Mouse (Mus musculus): ENCODE data around the gene Prkd2. TPM values are rescaled to one million over a fixed set of nuclear protein-coding genes. Genes with fewer than 3 reads are reported as not detected.

Gene Prkd2
- total RNA-seq, 2 experiments from 2014 or later: 3.8 to 7.3 TPM

- intact Hi-C loops (cut with DNase I): loop anchor here (5.0 kb wide), 1 partner anchor 38 kb away; no protein-coding TSS in a partner anchor
Measured at GRCm38 (mm10) chr7:16909909-16910308, 67.2 kb downstream of the Prkd2 start.

DNA sequence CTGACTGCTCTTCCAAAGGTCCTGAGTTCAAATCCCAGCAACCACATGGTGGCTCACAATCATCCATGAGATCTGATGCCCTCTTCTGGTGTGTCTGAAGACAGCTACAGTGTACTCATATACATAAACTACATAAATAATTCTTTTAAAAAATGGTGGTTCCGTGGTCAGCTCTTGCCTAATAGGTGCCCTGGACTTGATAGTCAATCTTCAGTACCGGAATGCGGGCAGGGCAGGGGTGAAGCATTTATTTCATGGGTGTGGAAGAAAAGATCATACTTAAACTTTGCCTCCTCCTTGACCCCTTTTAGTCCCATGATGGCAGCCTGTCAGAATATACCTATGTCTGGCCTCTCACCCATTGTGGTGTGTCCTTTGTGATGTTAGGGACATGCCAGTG is 69.2 kb downstream of the Prkd2 start:
- intact Hi-C loops (cut with DNase I): loop anchor here (2.0 to 5.0 kb wide), 2 partner anchors 17 to 40 kb away; no protein-coding TSS in a partner anchor
- no peak for DNase-seq (ENCODE audit: low spot score in 2 of 2)

More at GRCm38 (mm10) chr7:16909909-16910308, 67.2 kb downstream of the Prkd2 start:
- no peak for DNase-seq (ENCODE audit: low spot score in 2 of 2)

GRCm38 (mm10) chr7:16912360-16912759 is 69.7 kb downstream of the Prkd2 start:
- no peak for DNase-seq (ENCODE audit: low spot score in 2 of 2)
- intact Hi-C loops (cut with DNase I): loop anchor here (2.0 to 5.0 kb wide), 2 partner anchors 18 to 40 kb away; no protein-coding TSS in a partner anchor

DNA sequence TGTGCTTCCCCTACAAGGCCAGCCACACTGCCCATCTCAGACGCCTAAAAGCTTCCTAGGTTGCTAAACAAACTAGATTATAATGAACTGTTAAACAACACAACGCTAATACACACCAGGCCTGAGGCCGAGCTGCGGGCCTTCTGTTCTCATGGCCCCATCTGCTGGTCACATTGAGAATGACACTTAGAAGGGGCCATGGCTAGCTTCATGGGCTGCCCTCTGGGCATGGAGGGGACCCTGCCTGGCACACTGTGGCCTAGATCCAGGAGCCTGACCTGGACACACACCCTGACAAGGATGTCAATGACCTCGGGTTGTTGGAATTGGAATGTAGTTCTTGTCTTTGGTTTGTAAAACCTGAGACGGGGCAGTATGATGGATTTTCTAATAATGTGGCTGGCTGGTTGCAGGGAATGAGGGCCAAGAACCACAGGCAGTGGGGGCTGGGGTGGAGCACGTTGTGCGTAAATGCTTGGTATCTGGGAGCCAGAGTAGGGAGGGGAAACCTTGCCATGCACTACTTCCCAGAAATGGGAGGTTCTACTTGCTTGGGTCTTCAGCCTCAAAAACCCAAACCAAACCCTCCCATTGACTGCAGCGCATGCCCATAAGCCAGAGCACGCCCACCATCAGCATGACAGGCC is 71.2 kb downstream of the Prkd2 start:
- intact Hi-C loops (cut with DNase I): loop anchor here (2.0 to 5.0 kb wide), 2 partner anchors 19 to 42 kb away; no protein-coding TSS in a partner anchor
- DNase-seq (ENCODE audit: low spot score in 2 of 2): peak; percentile 75 to 82

- no peak for DNase-seq (ENCODE audit: low spot score in 2 of 2)
- intact Hi-C loops (cut with DNase I): loop anchor here (5.0 kb wide), 1 partner anchor 42 kb away; no protein-coding TSS in a partner anchor
Measured at GRCm38 (mm10) chr7:16914453-16915343, 72.0 kb downstream of the Prkd2 start.

GRCm38 (mm10) chr7:16915461-16916340 is 73.0 kb downstream of the Prkd2 start:
- DNase-seq (ENCODE audit: low spot score in 2 of 2): no peak
- intact Hi-C loops (cut with DNase I): no loop called here

- no peak for DNase-seq (ENCODE audit: low spot score in 2 of 2)
- intact Hi-C loops (cut with DNase I): no loop called here
Measured at GRCm38 (mm10) chr7:16916342-16917265, 73.9 kb downstream of the Prkd2 start.

- intact Hi-C loops (cut with DNase I): no loop called here
- DNase-seq (ENCODE audit: low spot score in 2 of 2): no peak
Measured at GRCm38 (mm10) chr7:16917447-16917846, 74.7 kb downstream of the Prkd2 start.

GRCm38 (mm10) chr7:16918014-16918413 is 75.3 kb downstream of the Prkd2 start:
- intact Hi-C loops (cut with DNase I): no loop called here

DNA sequence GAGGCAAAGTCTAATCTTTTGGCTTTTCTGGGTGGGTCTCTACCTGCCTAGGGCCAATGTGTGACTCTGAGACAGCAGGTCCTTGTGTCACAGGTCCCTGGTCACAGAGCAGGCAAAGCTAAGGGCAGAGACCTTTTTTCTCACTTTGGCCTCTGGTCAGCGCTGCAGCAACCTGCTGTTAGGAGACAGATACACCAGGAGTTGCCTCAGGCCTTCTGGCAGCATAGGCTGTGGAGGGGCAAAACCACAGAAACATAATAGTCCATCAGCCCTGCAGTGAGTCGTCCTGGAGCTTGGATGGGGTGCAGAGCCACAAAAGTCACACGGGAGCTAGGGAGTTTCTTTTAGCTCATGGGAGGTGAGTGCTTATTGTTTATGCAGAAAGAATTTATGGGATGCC is 76.0 kb downstream of the Prkd2 start:
- peak in 1 of 2 experiments; percentile 33 for DNase-seq (ENCODE audit: low spot score in 2 of 2)
- intact Hi-C loops (cut with DNase I): loop anchor here (1.0 kb wide), 1 partner anchor 96 kb away; no protein-coding TSS in a partner anchor

More at GRCm38 (mm10) chr7:16918014-16918413, 75.3 kb downstream of the Prkd2 start:
- peak; percentile 70 to 91 for DNase-seq (ENCODE audit: low spot score in 2 of 2)

GRCm38 (mm10) chr7:16919395-16920149 is 76.9 kb downstream of the Prkd2 start:
- intact Hi-C loops (cut with DNase I): loop anchor here (1.0 to 10.0 kb wide), 2 partner anchors 97 to 995 kb away; partner anchors contain the start of gene Selenow
- DNase-seq (ENCODE audit: low spot score in 2 of 2): no peak

Other genes with a start within 250 kb of the Prkd2 start
- gene Arhgap35, start 227.9 kb upstream of the Prkd2 start, total RNA-seq (2021): 100 to 1,000 TPM; 137 to 139 TPM
- not detected for gene Ceacam15, start 167.2 kb upstream of the Prkd2 start, total RNA-seq (2021)
- gene Ceacam9, start 121.0 kb upstream of the Prkd2 start, total RNA-seq (2021): under 1 TPM in 1 of 2 experiments, not detected in 1; 0.25 TPM
- gene Ap2s1, start 104.5 kb upstream of the Prkd2 start, total RNA-seq (2021): 100 to 1,000 TPM; 278 to 295 TPM
- 1 to 10 TPM; 3.9 to 4.9 TPM for gene Slc1a5, start 61.6 kb upstream of the Prkd2 start, total RNA-seq (2021)
- 100 to 1,000 TPM; 314 to 335 TPM for gene Strn4, start 27.0 kb upstream of the Prkd2 start, total RNA-seq (2021)
- 10 to 100 TPM; 47.7 to 50.8 TPM for gene Fkrp, start 26.2 kb upstream of the Prkd2 start, total RNA-seq (2021)
- 100 to 1,000 TPM; 176 to 184 TPM for gene Dact3, start 32.4 kb downstream of the Prkd2 start, total RNA-seq (2021)
- 1 to 10 TPM; 2.5 to 4.0 TPM for gene Gng8, start 48.9 kb downstream of the Prkd2 start, total RNA-seq (2021)
- under 1 TPM; 0.14 to 0.16 TPM for gene Ptgir, start 63.6 kb downstream of the Prkd2 start, total RNA-seq (2021)
- gene Calm3, start 81.2 kb downstream of the Prkd2 start, total RNA-seq (2021): 1,000 to 10,000 TPM; 1,837 to 1,919 TPM
- gene Pnmal2, start 101.8 kb downstream of the Prkd2 start, total RNA-seq (2021): 100 to 1,000 TPM; 268 to 274 TPM
- gene Pnmal1, start 116.8 kb downstream of the Prkd2 start, total RNA-seq (2021): 100 to 1,000 TPM; 107 to 115 TPM
- 10 to 100 TPM; 62.3 to 64.9 TPM for gene Gm42372, start 140.2 kb downstream of the Prkd2 start, total RNA-seq (2021)
- gene Ccdc8, start 149.8 kb downstream of the Prkd2 start, total RNA-seq (2021): 1 to 10 TPM; 2.4 to 2.6 TPM
- 100 to 1,000 TPM; 167 to 169 TPM for gene Ppp5c, start 185.0 kb downstream of the Prkd2 start, total RNA-seq (2021)
- 1 to 10 TPM; 5.3 to 8.5 TPM for gene Hif3a, start 219.5 kb downstream of the Prkd2 start, total RNA-seq (2021)
- 1 to 10 TPM; 4.1 to 5.5 TPM for gene Psg16, start 231.1 kb downstream of the Prkd2 start, total RNA-seq (2021)